Mouse (Mus musculus): ENCODE measurements around the gene Slc35c1. TPM values are rescaled to one million over a fixed set of nuclear protein-coding genes. Genes with fewer than 3 reads are reported as not detected.

Gene Slc35c1
- total and polyA plus RNA-seq, 2 experiments, result 3.0 to 26.0 TPM

- no peak overlapping the region for H3K4me3 ChIP-seq (ENCODE audit: insufficient read depth, low read depth, low read length)
- no peaks in the 10 kb centered on the region for H3K79me2 ChIP-seq (ENCODE audit: control insufficient read depth, insufficient read depth, low read length)
- peaks cover 42% of the 10 kb centered on the region for H3K36me3 ChIP-seq (ENCODE audit: control insufficient read depth, insufficient read depth, low read length)
- no peaks in the 10 kb centered on the region for H3K27me3 ChIP-seq (ENCODE audit: control insufficient read depth, insufficient read depth, low read length)
- WGBS, result 54% methylated on average over 10 of the region's 10 CpGs
- H3K4me1 ChIP-seq (ENCODE audit: control insufficient read depth, insufficient read depth, low read length), result peaks cover 43% of the 10 kb centered on the region
- H3K9ac ChIP-seq (ENCODE audit: low read depth, low read length), result peak overlapping the region; percentile 33; the same call in 1 of the 2 replicates
- H3K27ac ChIP-seq (replicated peaks; ENCODE audit: insufficient read depth, low read depth, low read length), result peak overlapping the region; percentile 83
- TF ChIP-seq POLR2A (IDR thresholded peaks at IDR 0.05; ENCODE audit: extremely low read depth, insufficient read depth, low read length), result no peak
- peak; percentile 43 for TF ChIP-seq CTCF (IDR thresholded peaks at IDR 0.05; ENCODE audit: low read depth, low read length)
- peak; percentile 62 for DNase-seq (ENCODE audit: extremely low read depth, low read depth, low spot score)
Observed at GRCm38 (mm10) chr2:92422388-92423135, 37.8 kb downstream of the Slc35c1 start.

- no peak for TF ChIP-seq POLR2A (IDR thresholded peaks at IDR 0.05; ENCODE audit: extremely low read depth, insufficient read depth, low read length)
- no peak for TF ChIP-seq CTCF (IDR thresholded peaks at IDR 0.05; ENCODE audit: low read depth, low read length)
- no peaks in the 10 kb centered on the region for H3K79me2 ChIP-seq (ENCODE audit: control insufficient read depth, insufficient read depth, low read length)
- peak overlapping the region; percentile 83 for H3K27ac ChIP-seq (replicated peaks; ENCODE audit: insufficient read depth, low read depth, low read length)
- no peak overlapping the region for H3K4me3 ChIP-seq (ENCODE audit: insufficient read depth, low read depth, low read length)
- H3K4me1 ChIP-seq (ENCODE audit: control insufficient read depth, insufficient read depth, low read length), result peaks cover 43% of the 10 kb centered on the region
- peak overlapping the region; percentile 25 for H3K9ac ChIP-seq (ENCODE audit: low read depth, low read length)
- WGBS, result 27% methylated on average over 7 of the region's 7 CpGs
- peak; percentile 99 for DNase-seq (ENCODE audit: extremely low read depth, low read depth, low spot score)
- peaks cover 42% of the 10 kb centered on the region for H3K36me3 ChIP-seq (ENCODE audit: control insufficient read depth, insufficient read depth, low read length)
- no peaks in the 10 kb centered on the region for H3K27me3 ChIP-seq (ENCODE audit: control insufficient read depth, insufficient read depth, low read length)
Observed at GRCm38 (mm10) chr2:92421723-92422387, 38.5 kb downstream of the Slc35c1 start.

- Histone ChIP-seq H3K27ac (replicated peaks; ENCODE audit: insufficient read depth, low read depth, low read length) (no peak overlapping the region), H3K36me3 (ENCODE audit: control insufficient read depth, insufficient read depth, low read length) (peaks cover 62% of the 10 kb centered on the region), H3K4me1 (ENCODE audit: control insufficient read depth, insufficient read depth, low read length) (no peaks in the 10 kb centered on the region), H3K79me2 (ENCODE audit: control insufficient read depth, insufficient read depth, low read length) (no peaks in the 10 kb centered on the region), H3K9ac (ENCODE audit: low read depth, low read length) (no peak overlapping the region), H3K27me3 (ENCODE audit: control insufficient read depth, insufficient read depth, low read length) (no peaks in the 10 kb centered on the region), H3K4me3 (ENCODE audit: insufficient read depth, low read depth, low read length) (no peak overlapping the region)
- no peak for TF ChIP-seq CTCF (IDR thresholded peaks at IDR 0.05; ENCODE audit: low read depth, low read length)
- TF ChIP-seq POLR2A (IDR thresholded peaks at IDR 0.05; ENCODE audit: extremely low read depth, insufficient read depth, low read length), result no peak
- peak; percentile 64 for DNase-seq (ENCODE audit: extremely low read depth, low read depth, low spot score)
- 50% methylated on average over 10 of the region's 10 CpGs for WGBS
Observed at GRCm38 (mm10) chr2:92411705-92412104, 48.6 kb downstream of the Slc35c1 start.

GRCm38 (mm10) chr2:92408309-92409045 is 51.9 kb downstream of the Slc35c1 start:
- H3K79me2 ChIP-seq (ENCODE audit: control insufficient read depth, insufficient read depth, low read length), result no peaks in the 10 kb centered on the region
- no peak overlapping the region for H3K27ac ChIP-seq (replicated peaks; ENCODE audit: insufficient read depth, low read depth, low read length)
- no peak for TF ChIP-seq POLR2A (IDR thresholded peaks at IDR 0.05; ENCODE audit: extremely low read depth, insufficient read depth, low read length)
- TF ChIP-seq CTCF (IDR thresholded peaks at IDR 0.05; ENCODE audit: low read depth, low read length), result no peak
- H3K27me3 ChIP-seq (ENCODE audit: control insufficient read depth, insufficient read depth, low read length), result no peaks in the 10 kb centered on the region
- no peaks in the 10 kb centered on the region for H3K4me1 ChIP-seq (ENCODE audit: control insufficient read depth, insufficient read depth, low read length)
- H3K9ac ChIP-seq (ENCODE audit: low read depth, low read length), result no peak overlapping the region
- DNase-seq (ENCODE audit: extremely low read depth, low read depth, low spot score), result no peak
- WGBS, result 92% methylated on average over 18 of the region's 18 CpGs
- peaks cover 48% of the 10 kb centered on the region for H3K36me3 ChIP-seq (ENCODE audit: control insufficient read depth, insufficient read depth, low read length)
- no peak overlapping the region for H3K4me3 ChIP-seq (ENCODE audit: insufficient read depth, low read depth, low read length)

GRCm38 (mm10) chr2:92405687-92406086 is 54.7 kb downstream of the Slc35c1 start:
- Histone ChIP-seq H3K79me2 (ENCODE audit: control insufficient read depth, insufficient read depth, low read length) (no peaks in the 10 kb centered on the region), H3K27ac (replicated peaks; ENCODE audit: insufficient read depth, low read depth, low read length) (no peak overlapping the region), H3K4me3 (ENCODE audit: insufficient read depth, low read depth, low read length) (no peak overlapping the region), H3K27me3 (ENCODE audit: control insufficient read depth, insufficient read depth, low read length) (peaks cover 2% of the 10 kb centered on the region; the same call in 1 of the 2 replicates), H3K36me3 (ENCODE audit: control insufficient read depth, insufficient read depth, low read length) (peaks cover 29% of the 10 kb centered on the region), H3K9ac (ENCODE audit: low read depth, low read length) (no peak overlapping the region), H3K4me1 (ENCODE audit: control insufficient read depth, insufficient read depth, low read length) (peaks cover 3% of the 10 kb centered on the region; the same call in 1 of the 2 replicates)
- DNase-seq (ENCODE audit: extremely low read depth, low read depth, low spot score), result no peak
- TF ChIP-seq CTCF (IDR thresholded peaks at IDR 0.05; ENCODE audit: low read depth, low read length) (no peak), POLR2A (IDR thresholded peaks at IDR 0.05; ENCODE audit: extremely low read depth, insufficient read depth, low read length) (no peak)
- WGBS, result 98% methylated on average over 7 of the region's 7 CpGs

All from liver, adult 2 months (tissue).